Mouse (Mus musculus): Measurements from ENCODE around the gene Ak1. TPM values are rescaled to one million over a fixed set of nuclear protein-coding genes. Genes with fewer than 3 reads are reported as not detected.

Ak1 gene
- 111 and 117 TPM in 2 replicates for polyA plus RNA-seq (2015; fragmentation: Nextera tagmentation; extraction: Ambion mirVana)

DNA sequence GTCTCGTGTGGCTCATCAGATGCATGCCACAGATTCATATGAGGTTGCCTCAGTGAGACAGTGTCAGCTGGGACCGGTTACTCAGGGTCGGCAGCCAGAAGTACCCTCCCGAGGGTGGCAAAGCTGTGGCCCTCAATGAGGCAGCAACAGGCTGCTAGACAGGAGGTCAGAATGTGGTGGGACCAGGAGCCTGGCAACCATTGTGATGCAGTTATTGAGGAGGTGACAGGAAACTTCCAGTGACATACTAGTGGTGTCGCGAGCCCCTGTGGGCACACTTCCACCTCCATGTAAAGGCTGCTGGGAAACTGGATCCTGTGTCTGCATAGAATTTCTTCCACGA is at the start of gene Ak1:
Gene Ak1, plus strand, starts transcription at position 242 of the 343 bp plus-strand sequence.
- peak within 1 kb of the TSS; percentile 44; the same call in 1 of the 2 replicates for H3K27ac ChIP-seq (ENCODE audit: low read depth, low read length)
- no peaks in the 10 kb centered on the region; the same call in 1 of the 2 replicates for H3K9me3 ChIP-seq (ENCODE audit: control insufficient read depth, low read length)
- no peak within 1 kb of the TSS for H3K4me3 ChIP-seq (ENCODE audit: low read length)
- no peaks in the 10 kb centered on the region for H3K27me3 ChIP-seq (replicated peaks; ENCODE audit: control insufficient read depth, insufficient read depth, low read length)
- peaks cover 30% of the 10 kb centered on the region for H3K4me1 ChIP-seq (ENCODE audit: control insufficient read depth, insufficient read depth, low read depth, low read length)
- H3K9ac ChIP-seq (ENCODE audit: low read depth, low read length), result peak within 1 kb of the TSS; percentile 28; the same call in 1 of the 2 replicates
- 34% methylated on average over 7 of the region's 7 CpGs for WGBS
- peaks cover 4% of the 10 kb centered on the region for H3K36me3 ChIP-seq (ENCODE audit: control insufficient read depth, insufficient read depth, low read length)
- 0 out of 2 replicates have a peak, but pooled peaks have one; percentile 1 for ATAC-seq
- no peak within 1 kb of the TSS for H3K4me2 ChIP-seq (ENCODE audit: low read length)

DNA sequence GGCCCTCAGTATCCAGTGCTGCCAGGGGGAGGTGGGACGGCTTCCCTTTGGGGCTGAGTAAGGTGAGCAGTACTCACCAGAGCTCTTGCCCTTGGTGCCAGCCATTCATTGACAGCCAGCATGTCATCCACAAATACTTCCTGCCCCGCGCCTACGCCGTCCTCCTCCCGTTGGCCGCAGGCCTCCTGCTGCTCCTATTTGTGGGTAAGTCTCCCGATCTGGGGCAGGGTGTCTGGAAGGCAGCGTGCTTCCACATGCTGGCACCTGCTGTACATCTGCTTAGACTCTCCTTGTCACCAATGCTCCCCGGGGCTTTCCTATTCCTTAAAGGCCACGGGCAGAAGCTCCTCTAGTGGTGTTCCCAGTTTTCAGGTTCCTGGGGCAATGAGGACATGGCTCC is 49.4 kb upstream of the Ak1 start:
- no peak for ATAC-seq
- H3K4me2 ChIP-seq (ENCODE audit: low read length), result no peak overlapping the region; the same call in 1 of the 2 replicates
- H3K27ac ChIP-seq (ENCODE audit: low read depth, low read length), result no peak overlapping the region
- no peaks in the 10 kb centered on the region for H3K27me3 ChIP-seq (replicated peaks; ENCODE audit: control insufficient read depth, insufficient read depth, low read length)
- H3K36me3 ChIP-seq (ENCODE audit: control insufficient read depth, insufficient read depth, low read length), result peaks cover 14% of the 10 kb centered on the region
- WGBS, result 88% methylated on average over 11 of the region's 11 CpGs
- H3K9ac ChIP-seq (ENCODE audit: low read depth, low read length), result no peak overlapping the region
- no peaks in the 10 kb centered on the region for H3K9me3 ChIP-seq (ENCODE audit: control insufficient read depth, low read length)
- H3K4me3 ChIP-seq (ENCODE audit: low read length), result no peak overlapping the region
- peaks cover 14% of the 10 kb centered on the region for H3K4me1 ChIP-seq (ENCODE audit: control insufficient read depth, insufficient read depth, low read depth, low read length)

DNA sequence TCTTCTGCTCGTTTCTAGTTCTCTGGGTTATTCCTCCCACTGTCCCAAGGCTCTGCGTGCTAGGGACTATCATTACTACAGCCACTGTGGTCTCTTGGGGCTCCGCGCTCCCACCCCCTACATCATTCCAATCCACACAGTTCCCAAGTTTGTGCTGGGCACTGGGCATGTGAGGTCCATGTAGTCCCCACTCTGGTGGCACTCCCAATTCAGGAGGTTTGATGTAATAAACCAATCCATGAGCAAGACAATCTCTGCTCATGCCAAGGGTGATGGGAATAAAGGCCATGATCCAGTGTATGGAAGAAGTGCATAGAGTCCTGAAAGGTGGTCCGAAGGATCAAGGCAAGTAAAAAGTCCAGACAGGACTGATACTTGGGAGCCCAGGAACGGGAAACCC is 47.1 kb upstream of the Ak1 start, which contains the start of gene Pip5kl1:
Gene Pip5kl1, plus strand, starts transcription at position 301 of the 400 bp plus-strand sequence.
- Histone ChIP-seq H3K9ac (ENCODE audit: low read depth, low read length) (peak within 1 kb of the TSS; percentile 63), H3K4me3 (ENCODE audit: low read length) (peak within 1 kb of the TSS; percentile 58), H3K27ac (ENCODE audit: low read depth, low read length) (peak within 1 kb of the TSS; percentile 57; the same call in 1 of the 2 replicates), H3K36me3 (ENCODE audit: control insufficient read depth, insufficient read depth, low read length) (0 out of 2 replicates have a peak, but pooled peaks cover 3% of the 10 kb centered on the region), H3K9me3 (ENCODE audit: control insufficient read depth, low read length) (no peaks in the 10 kb centered on the region), H3K4me2 (ENCODE audit: low read length) (peak within 1 kb of the TSS; percentile 98), H3K27me3 (replicated peaks; ENCODE audit: control insufficient read depth, insufficient read depth, low read length) (peaks cover 6% of the 10 kb centered on the region), H3K4me1 (ENCODE audit: control insufficient read depth, insufficient read depth, low read depth, low read length) (peaks cover 14% of the 10 kb centered on the region)
- ATAC-seq, result no peak
- WGBS, result 75% methylated on average over 6 of the region's 6 CpGs

GRCm38 (mm10) chr2:32574901-32575585 is 46.5 kb upstream of the Ak1 start:
- H3K4me2 ChIP-seq (ENCODE audit: low read length), result peak overlapping the region; percentile 98
- peaks cover 6% of the 10 kb centered on the region for H3K27me3 ChIP-seq (replicated peaks; ENCODE audit: control insufficient read depth, insufficient read depth, low read length)
- peak overlapping the region; percentile 57; the same call in 1 of the 2 replicates for H3K27ac ChIP-seq (ENCODE audit: low read depth, low read length)
- H3K4me3 ChIP-seq (ENCODE audit: low read length), result peak overlapping the region; percentile 58
- no peak for ATAC-seq
- WGBS, result 2% methylated on average over 26 of the region's 26 CpGs
- peak overlapping the region; percentile 63 for H3K9ac ChIP-seq (ENCODE audit: low read depth, low read length)
- H3K4me1 ChIP-seq (ENCODE audit: control insufficient read depth, insufficient read depth, low read depth, low read length), result peaks cover 14% of the 10 kb centered on the region
- 0 out of 2 replicates have a peak, but pooled peaks cover 3% of the 10 kb centered on the region for H3K36me3 ChIP-seq (ENCODE audit: control insufficient read depth, insufficient read depth, low read length)
- no peaks in the 10 kb centered on the region for H3K9me3 ChIP-seq (ENCODE audit: control insufficient read depth, low read length)

DNA sequence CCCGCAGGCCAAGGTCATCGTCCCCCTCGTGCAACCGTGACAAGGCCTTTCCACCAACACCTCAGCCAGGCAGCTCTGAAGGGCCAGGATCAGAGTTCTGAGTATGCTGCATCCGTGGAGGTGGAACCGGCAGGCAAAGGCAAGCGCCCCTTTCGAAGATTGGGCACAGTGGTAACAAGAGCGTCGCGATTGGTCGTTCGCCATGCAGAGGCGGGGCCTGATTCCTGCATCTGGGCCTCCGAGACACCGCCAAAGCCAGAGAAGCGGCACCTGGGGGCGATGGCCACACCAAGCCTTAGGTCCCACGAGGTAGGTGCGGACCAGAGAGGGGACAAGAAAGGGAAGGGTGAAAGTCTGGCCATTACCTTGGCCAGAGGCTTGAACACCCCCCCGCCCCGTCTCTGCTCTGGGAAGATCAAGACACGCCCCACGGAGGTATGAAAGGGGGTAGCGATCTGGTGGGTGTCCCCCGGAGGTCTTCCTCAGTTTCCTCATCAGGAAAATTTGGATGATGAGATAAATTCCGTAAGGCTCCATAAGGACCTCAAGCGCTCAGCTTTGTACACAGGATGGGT is 45.9 kb upstream of the Ak1 start, which contains the start of gene 9430097D07Rik:
Gene 9430097D07Rik, minus strand, starts transcription at position 99 of the 575 bp plus-strand sequence.
- 6% methylated on average over 28 of the region's 28 CpGs for WGBS
- Histone ChIP-seq H3K4me2 (ENCODE audit: low read length) (peak within 1 kb of the TSS; percentile 98), H3K27me3 (replicated peaks; ENCODE audit: control insufficient read depth, insufficient read depth, low read length) (peaks cover 6% of the 10 kb centered on the region), H3K9me3 (ENCODE audit: control insufficient read depth, low read length) (no peaks in the 10 kb centered on the region), H3K9ac (ENCODE audit: low read depth, low read length) (peak within 1 kb of the TSS; percentile 63), H3K27ac (ENCODE audit: low read depth, low read length) (peak within 1 kb of the TSS; percentile 57; the same call in 1 of the 2 replicates), H3K4me1 (ENCODE audit: control insufficient read depth, insufficient read depth, low read depth, low read length) (peaks cover 14% of the 10 kb centered on the region), H3K36me3 (ENCODE audit: control insufficient read depth, insufficient read depth, low read length) (0 out of 2 replicates have a peak, but pooled peaks cover 3% of the 10 kb centered on the region), H3K4me3 (ENCODE audit: low read length) (peak within 1 kb of the TSS; percentile 58)
- ATAC-seq, result peak; percentile 82

GRCm38 (mm10) chr2:32576532-32576931 is 45.0 kb upstream of the Ak1 start:
- no peak overlapping the region for H3K9ac ChIP-seq (ENCODE audit: low read depth, low read length)
- 0 out of 2 replicates have a peak, but pooled peaks cover 3% of the 10 kb centered on the region for H3K36me3 ChIP-seq (ENCODE audit: control insufficient read depth, insufficient read depth, low read length)
- H3K27ac ChIP-seq (ENCODE audit: low read depth, low read length), result no peak overlapping the region
- no peak overlapping the region for H3K4me3 ChIP-seq (ENCODE audit: low read length)
- H3K9me3 ChIP-seq (ENCODE audit: control insufficient read depth, low read length), result no peaks in the 10 kb centered on the region
- peaks cover 6% of the 10 kb centered on the region for H3K27me3 ChIP-seq (replicated peaks; ENCODE audit: control insufficient read depth, insufficient read depth, low read length)
- H3K4me1 ChIP-seq (ENCODE audit: control insufficient read depth, insufficient read depth, low read depth, low read length), result peaks cover 11% of the 10 kb centered on the region
- peak overlapping the region; percentile 98 for H3K4me2 ChIP-seq (ENCODE audit: low read length)
- no peak for ATAC-seq
- 88% methylated on average over 9 of the region's 9 CpGs for WGBS

DNA sequence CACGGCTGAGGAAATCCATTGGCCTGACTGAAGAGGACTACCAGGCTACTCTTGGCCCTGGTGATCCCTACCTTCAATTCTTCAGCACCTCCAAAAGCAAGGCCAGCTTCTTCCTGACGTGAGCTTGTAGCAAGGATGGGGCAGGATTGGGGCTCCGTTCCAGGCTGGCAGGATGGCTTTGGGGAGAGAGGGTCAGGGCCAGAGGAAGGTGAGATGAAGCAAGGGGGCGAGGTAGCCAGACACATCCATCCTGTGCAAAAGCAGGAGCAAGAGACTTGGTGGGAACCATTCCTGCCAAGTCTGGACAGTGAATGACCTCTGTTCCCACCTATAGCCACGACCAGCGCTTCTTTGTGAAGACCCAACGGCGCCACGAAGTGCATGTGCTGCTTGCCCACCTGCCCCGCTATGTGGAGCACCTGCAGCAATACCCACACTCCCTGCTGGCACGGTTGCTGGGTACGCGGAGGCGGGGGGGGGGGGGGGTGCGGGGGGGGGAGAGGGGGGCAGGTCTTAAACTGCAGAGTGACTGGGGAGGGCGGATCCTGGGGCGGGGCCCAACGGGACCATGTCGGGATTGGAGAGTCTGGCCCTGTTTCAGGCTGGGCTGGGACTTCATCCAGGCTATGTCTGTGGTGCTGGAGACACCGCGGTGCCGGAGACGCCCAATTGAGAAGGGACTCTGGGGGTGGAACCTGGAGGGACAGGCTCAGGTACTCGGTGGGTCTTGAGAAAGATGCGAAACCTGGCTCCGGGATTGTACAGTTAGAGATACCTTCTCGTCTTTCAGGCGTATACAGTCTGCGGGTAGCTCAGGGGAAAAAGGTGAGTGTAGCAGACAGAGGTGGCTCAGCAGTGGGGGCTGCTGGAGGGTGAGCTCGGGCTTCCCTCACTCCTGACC is 43.2 kb upstream of the Ak1 start:
- WGBS, result 38% methylated on average over 23 of the region's 30 CpGs

DNA sequence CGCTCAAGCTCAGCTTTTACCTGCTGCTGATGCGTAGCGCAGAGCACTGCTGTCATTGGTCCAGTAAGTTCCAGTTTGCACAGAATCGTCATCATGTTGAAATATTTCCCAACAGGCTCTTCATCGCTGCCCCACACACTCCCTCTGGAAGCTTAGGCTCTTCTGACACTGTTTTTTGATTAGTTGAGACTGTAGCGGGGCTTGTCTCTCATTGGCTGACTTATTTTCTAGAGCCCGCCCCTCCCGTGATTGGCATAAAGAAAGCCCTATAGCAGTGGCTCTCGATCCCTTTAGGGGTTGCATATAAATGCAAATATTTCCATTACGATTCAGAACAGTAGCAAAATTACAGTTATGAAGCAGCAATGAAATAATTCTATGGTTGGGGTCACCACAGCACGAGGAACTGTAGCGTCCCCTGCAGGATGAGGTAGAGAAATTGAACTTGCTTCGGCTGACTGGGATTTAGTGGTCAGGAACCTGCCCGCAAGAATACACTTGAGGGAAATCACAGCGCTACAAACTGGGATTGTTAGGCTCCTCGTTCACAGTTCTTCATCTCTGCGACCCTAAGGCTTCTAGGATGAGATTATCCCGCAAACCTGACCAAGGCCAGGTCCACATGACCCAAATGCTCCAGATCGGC is 40.0 kb upstream of the Ak1 start:
- Histone ChIP-seq H3K9me3 (ENCODE audit: control insufficient read depth, low read length) (no peaks in the 10 kb centered on the region), H3K4me2 (ENCODE audit: low read length) (peak overlapping the region; percentile 46), H3K36me3 (ENCODE audit: control insufficient read depth, insufficient read depth, low read length) (no peaks in the 10 kb centered on the region), H3K4me1 (ENCODE audit: control insufficient read depth, insufficient read depth, low read depth, low read length) (peaks cover 9% of the 10 kb centered on the region), H3K27ac (ENCODE audit: low read depth, low read length) (0 out of 2 replicates have a peak overlapping the region, but pooled peaks have one; percentile 10), H3K27me3 (replicated peaks; ENCODE audit: control insufficient read depth, insufficient read depth, low read length) (peaks cover 6% of the 10 kb centered on the region), H3K4me3 (ENCODE audit: low read length) (peak overlapping the region; percentile 24), H3K9ac (ENCODE audit: low read depth, low read length) (no peak overlapping the region)
- WGBS, result 32% methylated on average over 19 of the region's 19 CpGs
- peak; percentile 69 for ATAC-seq

More for the DNA sequence above, 43.2 kb upstream of the Ak1 start:
- ATAC-seq, result no peak
- no peak overlapping the region for H3K27ac ChIP-seq (ENCODE audit: low read depth, low read length)
- H3K9ac ChIP-seq (ENCODE audit: low read depth, low read length), result no peak overlapping the region
- H3K4me2 ChIP-seq (ENCODE audit: low read length), result no peak overlapping the region
- H3K4me3 ChIP-seq (ENCODE audit: low read length), result no peak overlapping the region
- H3K27me3 ChIP-seq (replicated peaks; ENCODE audit: control insufficient read depth, insufficient read depth, low read length), result peaks cover 6% of the 10 kb centered on the region
- H3K36me3 ChIP-seq (ENCODE audit: control insufficient read depth, insufficient read depth, low read length), result no peaks in the 10 kb centered on the region
- H3K9me3 ChIP-seq (ENCODE audit: control insufficient read depth, low read length), result no peaks in the 10 kb centered on the region
- H3K4me1 ChIP-seq (ENCODE audit: control insufficient read depth, insufficient read depth, low read depth, low read length), result peaks cover 10% of the 10 kb centered on the region
